Mouse (Mus musculus): ENCODE results near the gene Mettl5. TPM values are rescaled to one million over a fixed set of nuclear protein-coding genes. Genes with fewer than 3 reads are reported as not detected.

Gene Mettl5
- polyA plus RNA-seq, 1 experiment, result 13.1 TPM

- Histone ChIP-seq H3K36me3 (ENCODE audit: control insufficient read depth) (peaks cover 30% of the 10 kb centered on the region), H3K4me1 (ENCODE audit: control insufficient read depth) (peaks cover 34% of the 10 kb centered on the region), H3K9me3 (ENCODE audit: control insufficient read depth, low read length) (no peaks in the 10 kb centered on the region), H3K4me3 (replicated peaks) (peak within 1 kb of the TSS; percentile 97), H3K27me3 (ENCODE audit: control insufficient read depth) (no peaks in the 10 kb centered on the region)
- TF ChIP-seq GATA1 (IDR thresholded peaks at IDR 0.05; ENCODE audit: low read length) (no peak), TAL1 (IDR thresholded peaks at IDR 0.05; ENCODE audit: low read length) (no peak)
Observed at GRCm38 (mm10) chr2:69861485-69862091, 23.8 kb downstream of the Mettl5 start, which contains the start of gene Ssb. TSS of gene Ssb (plus strand) at chr2:69861562.

DNA sequence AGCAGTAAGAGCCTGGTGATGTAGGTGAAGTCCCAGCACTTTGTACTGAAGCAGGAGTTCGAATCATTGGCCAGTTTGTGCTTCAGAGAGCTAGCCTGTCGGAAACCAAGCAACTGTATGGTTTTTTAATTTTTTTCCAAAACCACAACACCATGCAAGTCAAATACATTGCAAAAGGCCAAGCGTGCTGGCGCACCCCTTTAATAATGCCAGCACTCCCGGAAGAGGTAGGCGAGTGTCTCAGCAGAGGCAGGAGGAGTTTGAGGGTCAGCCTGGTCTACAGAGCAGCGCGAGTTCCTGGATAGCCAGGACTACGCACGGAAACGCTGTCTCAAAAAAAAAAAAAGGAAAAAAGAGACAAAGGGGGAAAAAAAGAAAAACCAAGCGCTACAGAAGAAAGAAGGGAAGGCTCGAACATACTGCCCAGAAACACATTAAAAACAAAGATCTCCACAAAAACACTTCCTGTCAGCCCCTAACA is 24.4 kb downstream of the Mettl5 start:
- peaks cover 39% of the 10 kb centered on the region for H3K4me1 ChIP-seq (ENCODE audit: control insufficient read depth)
- peaks cover 24% of the 10 kb centered on the region for H3K36me3 ChIP-seq (ENCODE audit: control insufficient read depth)
- TF ChIP-seq TAL1 (IDR thresholded peaks at IDR 0.05; ENCODE audit: low read length), result no peak
- no peak for TF ChIP-seq GATA1 (IDR thresholded peaks at IDR 0.05; ENCODE audit: low read length)
- no peaks in the 10 kb centered on the region for H3K9me3 ChIP-seq (ENCODE audit: control insufficient read depth, low read length)
- peak overlapping the region; percentile 97 for H3K4me3 ChIP-seq (replicated peaks)
- no peaks in the 10 kb centered on the region for H3K27me3 ChIP-seq (ENCODE audit: control insufficient read depth)

GRCm38 (mm10) chr2:69857882-69858281 is 27.5 kb downstream of the Mettl5 start:
- TF ChIP-seq TAL1 (IDR thresholded peaks at IDR 0.05; ENCODE audit: low read length) (no peak), GATA1 (IDR thresholded peaks at IDR 0.05; ENCODE audit: low read length) (no peak)
- H3K9me3 ChIP-seq (ENCODE audit: control insufficient read depth, low read length), result no peaks in the 10 kb centered on the region
- H3K4me1 ChIP-seq (ENCODE audit: control insufficient read depth), result peaks cover 43% of the 10 kb centered on the region
- H3K4me3 ChIP-seq (replicated peaks), result no peak overlapping the region
- no peaks in the 10 kb centered on the region for H3K27me3 ChIP-seq (ENCODE audit: control insufficient read depth)
- H3K36me3 ChIP-seq (ENCODE audit: control insufficient read depth), result no peaks in the 10 kb centered on the region

GRCm38 (mm10) chr2:69856392-69856791 is 29.0 kb downstream of the Mettl5 start:
- Histone ChIP-seq H3K4me1 (ENCODE audit: control insufficient read depth) (peaks cover 46% of the 10 kb centered on the region), H3K9me3 (ENCODE audit: control insufficient read depth, low read length) (no peaks in the 10 kb centered on the region), H3K4me3 (replicated peaks) (no peak overlapping the region), H3K36me3 (ENCODE audit: control insufficient read depth) (no peaks in the 10 kb centered on the region), H3K27me3 (ENCODE audit: control insufficient read depth) (no peaks in the 10 kb centered on the region)
- TF ChIP-seq TAL1 (IDR thresholded peaks at IDR 0.05; ENCODE audit: low read length), result no peak
- TF ChIP-seq GATA1 (IDR thresholded peaks at IDR 0.05; ENCODE audit: low read length), result no peak

- Histone ChIP-seq H3K9me3 (ENCODE audit: control insufficient read depth, low read length) (no peaks in the 10 kb centered on the region), H3K4me3 (replicated peaks) (no peak overlapping the region), H3K4me1 (ENCODE audit: control insufficient read depth) (peaks cover 31% of the 10 kb centered on the region), H3K27me3 (ENCODE audit: control insufficient read depth) (no peaks in the 10 kb centered on the region), H3K36me3 (ENCODE audit: control insufficient read depth) (no peaks in the 10 kb centered on the region)
- peak; percentile 43; the same call in 1 of the 2 replicates for TF ChIP-seq GATA1 (IDR thresholded peaks at IDR 0.05; ENCODE audit: low read length)
- no peak for TF ChIP-seq TAL1 (IDR thresholded peaks at IDR 0.05; ENCODE audit: low read length)
Observed at GRCm38 (mm10) chr2:69851427-69852058, 33.9 kb downstream of the Mettl5 start.

DNA sequence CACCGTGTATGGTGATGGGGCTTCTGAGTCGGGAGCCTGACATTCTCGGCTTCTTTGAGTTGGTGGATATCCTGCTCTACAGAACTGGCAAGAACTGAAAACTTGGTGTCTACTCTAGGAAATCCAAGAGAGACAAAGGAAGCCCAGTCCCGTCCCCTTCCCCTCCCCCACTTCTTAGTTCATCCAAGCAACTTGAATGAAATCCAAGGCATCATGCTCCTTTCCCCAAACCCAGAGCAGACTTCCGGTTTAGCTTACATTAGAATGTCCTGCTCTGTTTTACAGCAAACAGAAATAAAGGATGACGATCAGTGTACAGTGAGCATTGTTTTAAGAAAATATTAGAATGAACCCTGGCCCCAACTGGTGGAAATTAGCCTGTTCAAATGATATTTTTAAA is 36.2 kb downstream of the Mettl5 start:
- Histone ChIP-seq H3K4me3 (replicated peaks) (no peak overlapping the region), H3K27me3 (ENCODE audit: control insufficient read depth) (no peaks in the 10 kb centered on the region), H3K4me1 (ENCODE audit: control insufficient read depth) (peaks cover 10% of the 10 kb centered on the region), H3K9me3 (ENCODE audit: control insufficient read depth, low read length) (no peaks in the 10 kb centered on the region), H3K36me3 (ENCODE audit: control insufficient read depth) (no peaks in the 10 kb centered on the region)
- TF ChIP-seq TAL1 (IDR thresholded peaks at IDR 0.05; ENCODE audit: low read length) (no peak), GATA1 (IDR thresholded peaks at IDR 0.05; ENCODE audit: low read length) (no peak)

DNA sequence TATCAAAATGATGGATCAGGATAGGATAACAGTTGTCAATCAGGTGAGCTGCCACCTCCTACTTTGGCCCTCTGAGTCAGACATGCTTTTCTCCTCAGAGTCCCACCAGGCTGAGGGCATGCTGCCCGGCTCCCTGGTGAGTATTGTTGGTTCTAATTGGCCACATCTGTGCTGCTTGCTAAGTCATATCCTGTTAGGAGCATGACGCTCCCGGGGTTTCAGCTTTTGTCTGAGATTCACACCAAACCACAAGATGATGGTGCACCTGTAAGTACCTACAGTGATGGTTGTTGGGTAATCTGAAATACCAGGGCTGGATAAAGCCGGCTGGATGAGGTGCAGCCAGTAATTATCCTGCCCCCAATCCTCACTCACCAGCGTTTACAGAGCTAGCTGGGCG is 45.2 kb downstream of the Mettl5 start:
- no peaks in the 10 kb centered on the region for H3K4me1 ChIP-seq (ENCODE audit: control insufficient read depth)
- TF ChIP-seq GATA1 (IDR thresholded peaks at IDR 0.05; ENCODE audit: low read length) (no peak), TAL1 (IDR thresholded peaks at IDR 0.05; ENCODE audit: low read length) (no peak)
- no peak overlapping the region for H3K4me3 ChIP-seq (replicated peaks)
- no peaks in the 10 kb centered on the region for H3K27me3 ChIP-seq (ENCODE audit: control insufficient read depth)
- H3K36me3 ChIP-seq (ENCODE audit: control insufficient read depth), result peaks cover 27% of the 10 kb centered on the region
- H3K9me3 ChIP-seq (ENCODE audit: control insufficient read depth, low read length), result no peaks in the 10 kb centered on the region

- Histone ChIP-seq H3K27me3 (ENCODE audit: control insufficient read depth) (no peaks in the 10 kb centered on the region), H3K4me1 (ENCODE audit: control insufficient read depth) (no peaks in the 10 kb centered on the region), H3K4me3 (replicated peaks) (no peak overlapping the region), H3K36me3 (ENCODE audit: control insufficient read depth) (peaks cover 43% of the 10 kb centered on the region), H3K9me3 (ENCODE audit: control insufficient read depth, low read length) (no peaks in the 10 kb centered on the region)
- TF ChIP-seq GATA1 (IDR thresholded peaks at IDR 0.05; ENCODE audit: low read length) (no peak), TAL1 (IDR thresholded peaks at IDR 0.05; ENCODE audit: low read length) (no peak)
Observed at GRCm38 (mm10) chr2:69838707-69839106, 46.7 kb downstream of the Mettl5 start.

GRCm38 (mm10) chr2:69837996-69838395 is 47.4 kb downstream of the Mettl5 start:
- no peak for TF ChIP-seq TAL1 (IDR thresholded peaks at IDR 0.05; ENCODE audit: low read length)
- no peaks in the 10 kb centered on the region for H3K4me1 ChIP-seq (ENCODE audit: control insufficient read depth)
- peaks cover 50% of the 10 kb centered on the region for H3K36me3 ChIP-seq (ENCODE audit: control insufficient read depth)
- H3K9me3 ChIP-seq (ENCODE audit: control insufficient read depth, low read length), result no peaks in the 10 kb centered on the region
- no peaks in the 10 kb centered on the region for H3K27me3 ChIP-seq (ENCODE audit: control insufficient read depth)
- no peak overlapping the region for H3K4me3 ChIP-seq (replicated peaks)
